Mouse (Mus musculus) thymus, postnatal 10 days (tissue): Measurements from ENCODE around the gene Pprc1.

Experiments used
- DNase-seq, 2 experiments: peaks; one replicate each; pipeline ENCODE4 v3.0.0; 2021; ENCODE audit warnings: low spot score in 2 of 2

Gene Pprc1

DNA sequence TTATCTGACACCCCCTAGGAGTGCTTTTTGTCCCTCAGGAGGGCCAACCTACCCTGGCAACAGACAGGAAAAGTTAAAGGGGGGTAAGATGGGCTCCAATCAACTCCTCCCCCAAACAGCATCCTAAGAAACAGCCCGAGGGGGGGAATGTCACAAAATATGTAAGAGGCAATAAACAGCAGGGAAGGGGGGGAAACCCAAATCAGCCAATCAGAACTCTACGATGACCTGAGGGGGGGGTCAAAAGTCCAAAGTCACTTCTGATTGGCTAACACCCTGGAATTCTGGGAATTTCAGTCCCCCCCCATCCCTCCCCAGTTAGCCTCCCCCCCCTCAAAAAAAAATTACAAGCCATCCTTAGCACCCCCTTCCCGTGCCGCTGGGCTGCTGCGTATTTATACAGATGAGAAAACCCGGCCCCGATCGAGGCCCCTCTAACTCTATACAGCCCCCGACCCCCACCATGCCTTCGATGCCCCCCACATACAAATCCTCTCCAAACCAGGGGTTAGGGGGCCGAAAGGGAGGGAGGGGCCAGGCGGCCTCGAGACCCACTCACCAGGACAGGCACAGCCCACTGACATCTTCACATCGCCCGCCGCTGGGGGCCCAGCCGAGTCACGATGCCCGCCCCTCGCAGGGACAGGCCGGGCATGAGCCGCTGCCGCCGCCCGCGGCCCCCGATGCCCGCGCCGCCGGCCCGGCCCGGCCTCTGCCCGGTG lies at the start of gene Pprc1:
TSS of gene Pprc1 (plus strand) at position 616 of the 722 bp plus-strand sequence.
- no peak for DNase-seq

DNA sequence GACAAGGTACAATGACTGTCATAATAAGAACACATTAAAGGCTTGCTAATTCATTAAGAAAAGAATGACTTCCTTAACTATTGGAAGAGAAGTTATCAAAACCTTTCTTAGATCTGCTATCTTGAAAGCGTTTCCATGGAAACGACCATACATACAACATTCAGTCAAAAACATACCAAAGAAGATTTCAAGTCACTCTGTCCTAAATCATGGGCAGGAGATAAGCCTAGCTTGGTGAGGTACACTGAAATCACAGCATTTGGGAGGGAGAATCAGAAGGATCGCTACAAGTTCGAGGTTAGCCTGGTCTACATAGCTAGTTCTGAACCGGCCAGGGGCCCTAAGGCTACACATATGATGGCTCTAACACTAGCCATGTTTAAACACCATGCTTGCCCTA lies 47.3 kb upstream of the Pprc1 start:
- DNase-seq: no peak

DNA sequence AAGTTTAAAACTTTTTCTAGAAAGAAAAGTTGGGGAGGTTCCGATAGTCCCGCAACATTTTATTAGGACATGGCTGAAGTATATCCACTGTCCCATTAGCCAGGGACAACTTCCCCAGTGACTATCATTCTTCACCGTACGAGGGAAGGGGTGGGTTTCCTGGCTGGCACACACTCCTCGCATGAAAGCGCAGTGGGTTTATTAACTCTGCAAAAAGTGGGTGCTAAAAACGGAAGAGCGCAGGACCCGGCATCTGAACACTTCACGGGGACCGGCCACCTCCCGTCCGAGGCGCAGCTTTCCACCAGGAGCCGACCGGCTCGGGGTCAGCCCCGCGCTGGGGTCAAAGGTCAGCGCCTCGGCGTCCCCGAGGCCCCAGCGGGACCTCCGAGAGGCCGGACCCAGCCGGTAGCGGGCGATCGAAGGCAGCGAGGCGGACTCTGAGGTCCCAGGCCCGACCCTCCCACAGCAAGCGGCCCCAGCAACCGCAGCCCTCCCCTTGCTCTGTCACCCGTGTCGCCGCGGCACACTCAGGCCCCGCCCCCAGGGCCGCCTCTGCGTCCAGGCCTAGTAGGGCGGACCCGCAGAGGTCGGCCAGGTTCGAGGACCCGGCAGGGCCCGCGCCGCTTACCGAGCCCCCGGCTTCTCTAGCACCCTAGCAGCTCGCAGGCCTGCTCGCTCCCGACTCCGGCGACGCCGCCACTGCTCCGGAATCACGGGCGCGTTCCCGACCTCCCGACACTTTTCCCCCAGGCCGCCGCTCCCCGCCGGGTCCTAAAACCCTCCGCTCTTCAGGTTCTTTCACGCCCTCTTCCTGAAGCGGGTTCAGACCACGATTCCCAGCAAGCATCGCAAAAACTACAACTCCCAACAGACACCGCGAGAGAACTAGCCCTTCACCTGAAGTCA lies 46.6 kb upstream of the Pprc1 start, which contains the start of gene Armh3:
TSS of gene Armh3 (minus strand) at position 704 of the 909 bp plus-strand sequence.
- peak; percentile 87 for DNase-seq

DNA sequence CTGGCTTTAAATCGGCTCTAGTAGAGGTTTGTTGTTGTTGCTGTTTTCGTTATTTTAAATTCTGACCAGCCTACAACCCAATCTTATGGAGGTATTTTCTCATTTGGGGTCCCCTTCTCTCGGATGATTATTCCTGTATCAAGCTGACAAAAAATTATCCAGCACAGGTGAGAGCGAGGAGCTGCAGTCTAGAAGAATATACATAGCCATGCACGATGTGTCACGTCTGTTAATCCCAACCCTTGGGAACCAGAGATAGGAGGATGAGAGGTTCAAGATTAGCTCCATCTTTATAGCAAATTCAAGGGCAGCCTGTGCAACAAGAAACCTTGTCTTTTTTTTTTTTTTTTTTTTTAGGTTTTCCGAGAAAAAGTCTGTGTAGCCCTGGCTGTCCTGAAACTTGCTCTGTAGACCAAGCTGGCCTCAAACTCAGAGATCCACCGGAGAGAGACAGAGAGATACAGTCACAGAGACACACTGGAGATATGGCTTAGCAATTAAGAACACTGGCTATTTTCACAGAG lies 45.9 kb upstream of the Pprc1 start:
- no peak for DNase-seq

DNA sequence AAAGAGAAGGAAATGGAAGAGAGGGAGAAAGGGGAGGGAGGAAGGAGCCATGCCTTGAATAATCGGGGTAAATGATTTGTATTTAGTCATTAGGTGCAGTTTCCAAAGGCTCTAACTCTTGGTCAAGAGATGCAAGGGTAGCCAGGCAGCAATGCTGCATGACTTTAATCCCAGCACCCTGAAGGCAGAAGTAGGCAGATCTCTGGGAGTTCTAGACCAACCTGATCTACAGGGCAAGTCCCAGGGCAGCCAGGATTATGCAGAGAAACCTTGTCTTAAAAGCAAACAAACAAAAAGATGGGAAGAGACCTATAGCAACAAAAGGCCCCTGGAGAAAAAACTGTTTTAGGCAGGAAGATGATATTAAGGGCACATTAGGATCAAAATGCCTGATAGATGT lies 45.3 kb upstream of the Pprc1 start:
- no peak for DNase-seq

DNA sequence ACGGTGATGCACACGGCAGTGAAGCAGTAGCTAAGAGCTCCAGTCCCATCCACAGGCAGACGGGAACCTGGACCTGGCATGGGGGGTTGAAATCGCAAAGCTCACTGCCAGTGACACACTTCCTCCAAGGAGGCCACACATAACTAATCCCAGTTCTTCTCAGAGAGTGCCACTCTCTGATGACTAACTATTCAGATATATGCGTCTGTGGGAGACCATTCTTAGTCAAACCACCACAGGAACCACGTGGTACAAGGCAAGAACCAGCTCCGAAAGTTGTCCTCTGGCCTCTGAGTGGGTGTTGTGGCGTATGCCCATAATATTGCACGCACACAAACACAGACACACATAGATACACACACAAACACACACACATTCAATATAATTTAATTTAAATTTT lies 42.4 kb upstream of the Pprc1 start:
- no peak for DNase-seq

DNA sequence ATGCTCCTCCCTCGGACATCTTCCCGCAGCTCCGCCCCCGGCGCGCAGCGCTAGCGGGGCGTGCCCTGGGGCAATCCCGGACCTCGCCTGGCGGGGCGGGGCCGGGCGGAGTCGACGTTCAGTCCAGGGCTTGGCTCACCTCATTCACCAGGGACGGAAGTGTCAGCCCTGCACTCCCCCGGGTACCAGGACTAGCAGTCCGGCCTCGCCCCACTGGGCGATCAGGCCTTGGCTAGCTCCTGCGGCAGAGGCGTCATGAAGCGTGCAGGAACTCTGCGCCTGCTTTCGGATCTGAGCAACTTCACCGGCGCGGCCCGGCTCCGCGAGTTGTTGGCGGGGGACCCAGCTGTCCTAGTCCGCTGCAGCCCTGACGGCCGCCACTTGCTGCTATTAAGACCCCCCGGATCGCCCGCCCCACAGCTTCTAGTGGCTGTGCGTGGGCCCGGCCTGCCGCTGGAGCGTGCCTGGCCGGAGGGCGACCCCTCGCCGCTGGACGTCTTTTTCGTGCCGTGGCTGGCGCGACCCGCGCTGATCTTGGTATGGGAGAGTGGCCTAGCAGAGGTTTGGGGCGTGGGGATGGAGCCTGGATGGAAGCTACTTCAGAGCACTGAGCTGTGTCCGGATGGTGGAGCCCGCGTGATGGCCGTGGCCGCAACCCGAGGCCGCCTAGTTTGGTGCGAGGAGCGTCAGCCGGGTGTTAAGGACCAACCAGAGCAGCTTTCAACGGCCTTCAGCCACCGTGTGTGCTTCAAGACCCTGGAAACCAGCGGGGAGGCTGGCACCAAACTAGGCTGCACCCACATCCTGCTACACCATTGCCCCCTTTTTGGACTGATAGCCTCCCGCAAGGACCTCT lies 41.1 kb upstream of the Pprc1 start, which contains the start of gene Hps6:
TSS of gene Hps6 (plus strand) at position 138 of the 856 bp plus-strand sequence.
- peak; percentile 52 to 67 for DNase-seq

DNA sequence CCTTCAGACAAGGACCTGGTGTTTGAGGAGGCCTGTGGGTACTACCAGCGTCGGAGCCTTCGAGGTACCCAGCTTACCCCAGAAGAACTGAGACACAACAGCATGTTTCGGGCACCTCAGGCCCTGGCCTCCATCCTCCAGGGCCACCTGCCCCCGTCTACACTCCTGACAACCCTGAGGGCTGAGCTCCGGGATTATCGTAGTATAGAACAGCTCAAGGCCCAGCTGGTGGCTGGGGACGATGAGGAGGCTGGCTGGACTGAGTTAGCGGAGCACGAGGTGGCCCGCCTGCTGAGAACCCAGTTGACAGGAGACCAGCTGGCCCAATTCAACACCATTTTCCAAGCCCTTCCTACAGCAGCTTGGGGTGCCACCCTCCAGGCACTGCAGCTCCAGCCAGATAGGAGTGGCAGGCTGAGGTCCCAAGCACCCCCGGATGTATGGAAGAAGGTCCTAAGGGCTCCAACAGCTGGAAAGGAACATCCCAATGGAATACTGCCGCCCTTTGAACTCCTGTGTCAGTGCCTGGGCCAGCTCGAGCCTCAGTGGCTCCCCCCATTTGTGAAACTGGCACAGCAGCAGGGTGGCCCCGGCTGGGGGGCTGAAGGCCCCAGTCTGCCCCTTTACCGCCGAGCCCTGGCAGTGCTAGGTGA lies 39.7 kb upstream of the Pprc1 start:
- DNase-seq: no peak

DNA sequence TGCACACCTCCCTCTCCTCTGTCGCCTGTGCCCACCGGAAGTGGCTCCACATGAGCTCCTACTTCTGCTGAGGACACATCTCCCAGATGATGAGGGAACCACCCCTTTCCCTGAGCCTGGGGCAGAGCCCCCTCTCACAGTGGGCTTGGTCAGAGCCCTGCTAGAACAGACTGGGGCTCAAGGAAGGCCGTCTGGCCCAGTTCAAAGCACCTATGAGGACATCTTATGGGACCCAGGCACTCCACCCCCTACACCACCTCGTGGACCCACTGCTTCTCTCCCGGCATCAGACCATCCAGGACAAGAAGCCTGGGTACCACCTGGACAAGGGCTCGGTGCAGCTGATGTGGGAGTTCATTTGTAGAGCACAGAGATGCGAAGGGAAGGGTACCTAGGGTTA lies 39.0 kb upstream of the Pprc1 start:
- no peak for DNase-seq

DNA sequence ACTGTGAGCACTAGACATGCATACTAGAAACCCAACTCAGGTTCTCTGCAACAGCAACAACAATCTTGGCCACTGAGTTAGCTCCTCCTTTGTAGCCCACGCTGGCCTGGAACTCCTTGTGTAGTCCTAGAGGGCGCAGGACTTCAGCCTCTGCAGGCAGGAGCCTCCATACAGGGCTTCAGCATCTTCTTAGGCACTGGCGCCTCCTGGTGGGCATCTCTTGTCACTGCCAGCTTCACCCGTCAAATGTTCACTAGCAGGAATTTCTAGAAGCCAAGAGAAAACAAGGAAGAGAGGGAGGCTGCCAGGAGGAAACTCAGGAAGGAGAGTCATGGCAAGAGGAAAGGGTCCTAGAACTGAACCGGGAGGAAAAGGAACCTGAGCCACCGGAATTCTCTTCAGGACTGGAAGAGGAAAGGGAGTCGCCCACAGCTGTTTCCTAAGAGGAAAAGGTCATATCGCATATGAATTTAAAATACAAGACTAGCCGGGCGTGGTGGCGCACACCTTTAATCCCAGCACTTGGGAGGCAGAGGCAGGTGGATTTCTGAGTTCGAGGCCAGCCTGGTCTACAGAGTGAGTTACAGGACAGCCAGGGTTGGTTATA lies 30.0 kb upstream of the Pprc1 start:
- DNase-seq: peak; percentile 47 to 83

DNA sequence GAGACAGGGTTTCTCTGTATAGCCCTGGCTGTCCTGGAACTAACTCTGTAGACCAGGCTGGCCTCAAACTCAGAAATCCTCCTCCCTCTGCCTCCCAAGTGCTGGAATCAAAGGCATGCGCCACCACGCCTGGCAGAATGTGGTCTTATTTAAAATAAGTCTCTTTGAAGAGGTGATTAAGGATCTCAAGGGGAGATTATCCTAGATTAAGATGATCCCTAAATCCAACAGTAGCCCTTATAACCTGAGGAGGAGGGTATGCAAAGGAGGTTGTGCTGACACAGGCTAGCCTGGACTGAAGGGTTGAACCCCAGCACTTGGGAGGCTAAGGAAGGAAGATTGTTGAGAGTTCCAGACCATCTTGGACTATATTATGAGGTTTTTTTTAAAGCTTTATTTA lies 28.7 kb upstream of the Pprc1 start:
- DNase-seq: no peak

DNA sequence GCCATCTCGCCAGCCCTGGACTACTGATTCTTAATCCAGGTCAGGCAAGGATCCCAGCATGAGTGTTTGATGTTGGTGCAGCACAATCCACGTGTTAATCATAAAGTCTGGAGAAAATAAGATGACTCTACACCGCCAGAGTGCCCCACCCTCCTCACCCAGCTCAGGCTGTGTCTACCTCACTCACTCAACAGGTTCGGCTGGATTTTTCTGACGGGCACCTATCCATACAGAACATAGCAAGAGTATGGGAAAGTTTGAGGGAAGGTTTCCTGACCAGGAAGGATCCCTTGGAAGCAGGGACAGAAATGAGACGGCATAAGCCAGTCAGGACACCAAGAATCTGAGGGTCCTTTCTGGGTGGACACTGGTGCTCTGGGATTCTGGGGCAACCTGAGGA lies 19.7 kb upstream of the Pprc1 start:
- no peak for DNase-seq

DNA sequence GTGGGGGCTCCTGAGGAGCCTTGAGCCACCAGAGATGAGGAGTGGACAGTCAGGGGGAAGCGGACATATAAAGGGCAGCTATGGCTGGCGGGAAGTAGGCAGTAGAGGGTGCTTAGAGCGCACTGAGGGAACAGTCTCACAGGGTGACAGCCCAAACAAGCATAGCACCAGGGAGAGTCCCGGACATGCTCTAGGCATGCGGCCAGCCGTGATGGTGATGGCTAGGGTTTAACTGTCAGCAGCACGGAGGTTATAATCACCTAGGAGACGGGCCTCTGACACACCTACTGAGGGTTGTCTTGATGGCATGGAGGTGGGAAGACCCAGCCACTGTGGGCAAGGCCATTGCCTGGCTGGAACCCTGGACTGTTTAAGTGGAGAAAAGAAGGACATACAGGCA lies 18.1 kb upstream of the Pprc1 start:
- no peak for DNase-seq

DNA sequence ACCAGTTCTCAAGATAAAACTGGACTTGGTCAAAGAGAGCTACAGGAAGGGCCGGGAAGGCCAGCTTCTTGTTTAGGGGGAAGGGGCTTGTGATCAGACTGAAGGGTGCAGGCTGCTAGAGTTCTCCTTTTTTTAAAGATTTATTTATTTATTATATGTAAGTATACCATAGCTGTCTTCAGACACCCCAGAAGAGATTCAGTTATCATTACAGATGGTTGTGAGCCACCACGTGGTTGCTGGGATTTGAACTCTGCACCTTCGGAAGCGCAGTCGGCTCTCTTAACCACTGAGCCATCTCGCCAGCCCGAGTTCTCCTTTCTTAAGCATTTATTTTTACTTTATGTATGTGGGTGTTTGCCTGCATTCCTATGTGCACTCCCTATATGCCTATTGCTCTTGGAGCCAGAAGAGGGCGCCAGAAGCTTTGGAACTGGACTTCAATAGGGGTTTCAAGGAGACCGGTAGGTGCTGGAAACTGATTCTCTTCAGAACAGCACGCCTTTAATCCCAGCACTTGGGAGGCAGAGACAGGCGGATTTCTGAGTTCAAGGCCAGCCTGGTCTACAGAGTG lies 15.9 kb upstream of the Pprc1 start:
- no peak for DNase-seq

DNA sequence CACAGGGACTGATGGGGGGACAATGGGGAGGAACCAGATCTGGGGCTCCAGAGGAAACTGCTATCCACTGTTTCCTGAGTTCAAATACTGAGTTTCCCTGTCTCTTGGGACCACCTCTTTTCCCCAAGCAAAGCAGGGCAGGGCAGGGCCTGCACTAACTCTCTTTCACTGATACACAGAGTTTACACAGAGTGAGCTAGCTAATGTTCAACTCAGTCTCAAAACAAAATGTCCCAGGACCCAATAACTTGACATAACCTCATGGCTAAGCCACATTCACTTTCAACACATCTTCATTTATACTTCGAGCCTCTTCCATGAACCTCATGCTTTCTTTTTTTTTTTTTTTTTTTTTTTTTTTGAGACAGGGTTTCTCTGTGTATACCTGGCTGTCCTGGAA lies 15.0 kb upstream of the Pprc1 start:
- no peak for DNase-seq

DNA sequence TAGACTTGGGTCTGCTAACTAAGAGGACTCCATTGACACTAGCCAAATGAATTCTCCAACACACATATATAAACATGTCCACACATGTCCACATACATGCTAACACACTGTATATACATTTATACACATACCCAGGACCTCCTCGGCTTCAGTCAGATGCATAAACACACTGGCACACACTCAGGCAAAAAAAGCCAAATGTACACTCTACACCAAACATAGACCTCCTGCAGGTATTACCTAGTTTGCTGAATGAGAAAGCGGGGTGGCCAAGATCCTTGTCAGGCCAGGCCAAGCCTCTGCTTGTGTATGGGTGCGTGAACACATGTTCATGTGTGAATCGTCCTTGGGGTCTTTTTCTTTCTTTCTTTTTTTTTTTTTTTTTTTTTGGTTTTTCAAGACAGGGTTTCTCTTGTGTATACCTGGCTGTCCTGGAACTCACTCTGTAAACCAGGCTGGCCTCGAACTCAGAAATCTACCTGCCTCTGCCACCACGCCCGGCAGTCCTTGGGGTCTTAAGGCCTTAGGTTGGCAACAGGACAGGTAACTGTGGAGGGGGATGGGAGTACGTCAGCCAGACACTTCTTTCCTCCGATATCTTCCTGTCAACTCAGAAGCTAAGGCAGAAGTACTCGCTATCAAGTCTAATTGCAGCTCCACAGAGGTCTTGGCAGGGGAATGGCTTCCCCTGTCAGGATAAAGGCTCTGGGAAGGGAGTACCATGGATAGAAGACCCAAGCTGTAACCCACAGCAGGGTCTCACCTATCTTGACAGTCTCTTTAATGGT lies 14.3 kb upstream of the Pprc1 start:
- DNase-seq: no peak

DNA sequence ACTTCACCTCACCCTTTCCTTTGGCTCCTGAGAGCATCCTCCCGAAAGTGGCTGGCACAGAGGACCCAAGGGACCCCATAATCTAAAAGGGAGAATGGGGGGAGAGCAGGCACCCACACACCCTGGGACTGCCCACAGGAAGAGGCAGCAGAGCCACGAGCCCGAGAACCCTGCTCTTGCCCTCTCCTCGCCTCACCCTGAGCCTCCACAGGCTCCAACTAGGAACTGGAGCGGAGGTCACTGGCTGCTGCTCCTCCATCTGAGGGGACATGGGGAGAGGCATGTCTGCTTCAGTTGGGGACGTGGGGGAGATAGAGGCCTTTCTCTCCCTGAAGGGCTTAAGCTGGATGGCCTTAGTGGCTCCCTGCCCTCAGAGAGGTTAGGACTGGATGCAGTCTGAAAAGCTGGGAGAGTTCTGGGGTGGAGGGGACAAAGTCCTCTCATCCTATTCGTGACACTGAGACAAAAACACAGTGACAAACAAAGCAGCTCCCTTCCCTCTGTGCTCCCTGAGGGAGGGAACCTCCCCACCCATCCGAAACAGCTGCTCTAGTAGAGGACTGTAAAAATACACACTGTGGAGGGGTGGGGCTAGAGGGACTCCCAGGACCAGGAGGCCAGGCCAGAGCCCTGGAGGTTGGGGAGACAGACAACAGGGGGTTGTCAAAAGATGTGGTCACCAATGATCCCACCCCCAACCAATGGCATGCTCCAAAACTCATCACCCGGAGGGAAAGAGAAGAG lies 12.8 kb upstream of the Pprc1 start:
- DNase-seq: no peak

DNA sequence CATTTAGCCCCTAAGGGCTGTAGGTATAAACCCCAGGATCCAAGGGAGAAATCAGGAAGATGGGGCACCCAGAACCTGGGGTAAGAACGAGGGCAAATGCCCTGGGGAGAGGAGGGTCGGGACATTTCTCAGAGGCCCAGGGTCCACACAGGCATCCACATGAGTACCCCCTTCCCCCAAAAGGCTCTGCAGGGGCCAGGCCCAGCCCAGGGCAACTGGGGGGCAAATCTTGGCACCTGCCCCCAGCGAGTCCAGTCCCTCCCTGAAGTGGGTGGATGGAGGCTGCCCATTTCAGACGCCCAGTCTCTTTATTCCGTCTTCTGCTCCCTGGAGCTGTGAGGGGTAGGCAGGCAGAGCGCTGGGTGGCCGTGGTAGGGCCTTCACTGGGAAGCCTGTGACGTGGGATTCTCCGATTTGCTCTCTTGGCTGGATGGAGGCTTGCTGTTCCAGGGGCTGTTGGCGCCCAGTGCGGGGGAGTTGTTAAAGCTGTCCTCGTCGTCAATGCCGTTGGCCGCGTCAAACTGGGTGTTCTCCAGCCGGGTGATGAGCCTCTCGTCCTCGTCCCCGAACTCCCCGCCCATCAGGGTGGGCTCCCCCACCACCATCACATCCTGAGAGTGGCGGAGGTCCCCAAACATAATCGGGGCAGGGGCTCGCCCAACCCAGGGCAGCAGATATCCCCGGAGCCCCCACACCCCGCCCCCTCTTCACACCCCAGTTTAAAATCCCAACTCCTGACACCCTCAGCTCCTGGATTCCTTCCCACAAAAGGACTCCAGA lies 11.8 kb upstream of the Pprc1 start:
- no peak for DNase-seq
